Mouse (Mus musculus): ENCODE measurements around the gene Skida1. TPM values are rescaled to one million over a fixed set of nuclear protein-coding genes. Genes with fewer than 3 reads are reported as not detected.
A peak's percentile ranks its signal among the peaks of the same experiment; 100 is the strongest.

Gene Skida1
- polyA plus RNA-seq, 1 experiment from 2014 or later = 8.5 TPM

- WGBS = 12% methylated on average over 10 of the region's 10 CpGs
- DNase-seq (peak; percentile 68), ATAC-seq (ENCODE audit: insufficient read depth) (no peak)
- peak overlapping the region; percentile 99 for H3K27ac ChIP-seq (ENCODE audit: low read depth)
- peaks cover 18% of the 10 kb centered on the region for H3K4me1 ChIP-seq (ENCODE audit: insufficient read depth)
- H3K36me3 ChIP-seq (ENCODE audit: insufficient read depth) = no peaks in the 10 kb centered on the region
- peak overlapping the region; percentile 79 for H3K4me3 ChIP-seq (ENCODE audit: low read depth, low read length)
- peak overlapping the region; percentile 90 for H3K4me2 ChIP-seq
- no peaks in the 10 kb centered on the region for H3K9me3 ChIP-seq (ENCODE audit: low read depth, low read length)
- H3K9ac ChIP-seq = peak overlapping the region; percentile 99
- H3K27me3 ChIP-seq (ENCODE audit: insufficient read depth, low read length) = no peaks in the 10 kb centered on the region
- no peak for TF ChIP-seq CTCF (IDR thresholded peaks at IDR 0.05; ENCODE audit: low read depth)
These were observed 1.7 kb upstream of the Skida1 start for GRCm38 (mm10) chr2:18050541-18050985.

DNA sequence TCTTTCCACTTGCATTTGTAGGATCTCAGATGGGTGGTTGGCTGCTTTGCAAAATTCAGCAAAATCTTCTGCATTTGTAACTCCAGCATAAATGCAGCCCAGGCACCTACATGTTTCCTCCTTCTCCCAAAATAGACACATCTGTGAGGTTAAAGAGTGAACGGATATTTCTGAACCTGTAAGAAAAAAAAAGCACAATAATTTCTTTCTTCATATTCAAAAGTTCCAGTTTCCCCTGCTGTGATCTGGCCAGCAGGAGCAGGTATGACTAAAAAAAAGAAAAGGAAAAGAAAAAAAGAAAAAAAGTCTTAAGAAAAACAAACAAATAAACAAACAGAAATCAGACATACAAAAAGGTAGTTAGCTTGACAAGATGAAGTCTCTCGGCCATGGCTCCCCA is 1.2 kb upstream of the Skida1 start:
- TF ChIP-seq CTCF (IDR thresholded peaks at IDR 0.05; ENCODE audit: low read depth) = no peak
- Histone ChIP-seq H3K27me3 (ENCODE audit: insufficient read depth, low read length) (no peaks in the 10 kb centered on the region), H3K4me1 (ENCODE audit: insufficient read depth) (peaks cover 17% of the 10 kb centered on the region), H3K9ac (peak overlapping the region; percentile 99), H3K4me3 (ENCODE audit: low read depth, low read length) (peak overlapping the region; percentile 79), H3K4me2 (peak overlapping the region; percentile 90), H3K9me3 (ENCODE audit: low read depth, low read length) (no peaks in the 10 kb centered on the region), H3K36me3 (ENCODE audit: insufficient read depth) (no peaks in the 10 kb centered on the region), H3K27ac (ENCODE audit: low read depth) (peak overlapping the region; percentile 99)
- WGBS = 13% methylated on average over 2 of the region's 2 CpGs
- no peak for ATAC-seq (ENCODE audit: insufficient read depth)
- DNase-seq = no peak

GRCm38 (mm10) chr2:18049279-18049821 is 499 bp upstream of the Skida1 start:
- 10% methylated on average over 11 of the region's 11 CpGs for WGBS
- H3K4me2 ChIP-seq = peak overlapping the region; percentile 90
- peak overlapping the region; percentile 79 for H3K4me3 ChIP-seq (ENCODE audit: low read depth, low read length)
- peaks cover 18% of the 10 kb centered on the region for H3K4me1 ChIP-seq (ENCODE audit: insufficient read depth)
- no peaks in the 10 kb centered on the region for H3K9me3 ChIP-seq (ENCODE audit: low read depth, low read length)
- peak overlapping the region; percentile 99 for H3K9ac ChIP-seq
- no peaks in the 10 kb centered on the region for H3K36me3 ChIP-seq (ENCODE audit: insufficient read depth)
- no peak for TF ChIP-seq CTCF (IDR thresholded peaks at IDR 0.05; ENCODE audit: low read depth)
- H3K27me3 ChIP-seq (ENCODE audit: insufficient read depth, low read length) = no peaks in the 10 kb centered on the region
- peak; percentile 53 for DNase-seq
- ATAC-seq (ENCODE audit: insufficient read depth) = no peak
- peak overlapping the region; percentile 99 for H3K27ac ChIP-seq (ENCODE audit: low read depth)

- no peak for TF ChIP-seq CTCF (IDR thresholded peaks at IDR 0.05; ENCODE audit: low read depth)
- peak; percentile 88 for DNase-seq
- under 1% methylated on average over 70 of the region's 70 CpGs for WGBS
These were observed 1.0 kb downstream of the Skida1 start for GRCm38 (mm10) chr2:18047646-18048452.

GRCm38 (mm10) chr2:18046758-18047645 is 1.8 kb downstream of the Skida1 start:
- H3K27me3 ChIP-seq (ENCODE audit: insufficient read depth, low read length) = no peaks in the 10 kb centered on the region
- TF ChIP-seq CTCF (IDR thresholded peaks at IDR 0.05; ENCODE audit: low read depth) = no peak
- peak overlapping the region; percentile 90 for H3K4me2 ChIP-seq
- H3K9me3 ChIP-seq (ENCODE audit: low read depth, low read length) = no peaks in the 10 kb centered on the region
- DNase-seq (peak; percentile 76), ATAC-seq (ENCODE audit: insufficient read depth) (peak; percentile 43)
- under 1% methylated on average over 63 of the region's 64 CpGs for WGBS
- H3K27ac ChIP-seq (ENCODE audit: low read depth) = peak overlapping the region; percentile 99
- H3K4me1 ChIP-seq (ENCODE audit: insufficient read depth) = peaks cover 18% of the 10 kb centered on the region
- peak overlapping the region; percentile 79 for H3K4me3 ChIP-seq (ENCODE audit: low read depth, low read length)
- H3K36me3 ChIP-seq (ENCODE audit: insufficient read depth) = no peaks in the 10 kb centered on the region
- H3K9ac ChIP-seq = peak overlapping the region; percentile 99

More at GRCm38 (mm10) chr2:18047646-18048452, 1.0 kb downstream of the Skida1 start:
- no peaks in the 10 kb centered on the region for H3K9me3 ChIP-seq (ENCODE audit: low read depth, low read length)
- no peaks in the 10 kb centered on the region for H3K27me3 ChIP-seq (ENCODE audit: insufficient read depth, low read length)
- peak; percentile 83 for ATAC-seq (ENCODE audit: insufficient read depth)
- peak overlapping the region; percentile 99 for H3K9ac ChIP-seq
- no peaks in the 10 kb centered on the region for H3K36me3 ChIP-seq (ENCODE audit: insufficient read depth)
- peaks cover 16% of the 10 kb centered on the region for H3K4me1 ChIP-seq (ENCODE audit: insufficient read depth)
- H3K4me2 ChIP-seq = peak overlapping the region; percentile 90
- peak overlapping the region; percentile 79 for H3K4me3 ChIP-seq (ENCODE audit: low read depth, low read length)
- peak overlapping the region; percentile 99 for H3K27ac ChIP-seq (ENCODE audit: low read depth)

DNA sequence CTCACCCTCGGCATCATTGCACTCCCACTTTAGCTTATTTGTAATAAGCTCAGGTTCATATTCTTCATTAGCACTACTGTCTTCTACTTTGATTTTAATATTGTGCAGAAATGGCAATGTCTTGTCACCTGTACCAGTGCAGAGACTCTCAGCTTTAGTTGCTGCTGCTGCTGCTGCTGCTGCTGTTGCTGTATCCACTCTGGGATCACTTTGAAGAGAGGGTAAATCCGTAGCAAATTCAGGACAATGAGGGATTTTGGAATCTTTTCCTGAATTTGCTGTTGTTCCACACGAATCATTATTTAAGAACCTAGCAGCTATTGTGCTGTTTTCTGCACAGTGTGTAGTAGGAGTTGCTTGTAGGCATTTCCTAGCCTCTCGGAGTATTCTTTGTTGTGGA is 2.7 kb downstream of the Skida1 start:
- Histone ChIP-seq H3K36me3 (ENCODE audit: insufficient read depth) (no peaks in the 10 kb centered on the region), H3K4me3 (ENCODE audit: low read depth, low read length) (peak overlapping the region; percentile 79), H3K4me2 (peak overlapping the region; percentile 90), H3K27ac (ENCODE audit: low read depth) (peak overlapping the region; percentile 99), H3K27me3 (ENCODE audit: insufficient read depth, low read length) (no peaks in the 10 kb centered on the region), H3K4me1 (ENCODE audit: insufficient read depth) (peaks cover 24% of the 10 kb centered on the region), H3K9ac (peak overlapping the region; percentile 99), H3K9me3 (ENCODE audit: low read depth, low read length) (no peaks in the 10 kb centered on the region)
- DNase-seq (peak; percentile 33), ATAC-seq (ENCODE audit: insufficient read depth) (no peak)
- TF ChIP-seq CTCF (IDR thresholded peaks at IDR 0.05; ENCODE audit: low read depth) = no peak
- WGBS = 0% methylated on average over 4 of the region's 4 CpGs

Data from lung, embryonic 14.5 days (tissue).